Mouse (Mus musculus): ENCODE measurements around the gene Cyb5rl.

- TF ChIP-seq EP300 (IDR thresholded peaks at IDR 0.05; ENCODE audit: low read depth), result no peak
- no peak for TF ChIP-seq CTCF (IDR thresholded peaks at IDR 0.05; ENCODE audit: low read depth)
Measured at GRCm38 (mm10) chr4:107091696-107092095, 24.9 kb downstream of the Cyb5rl start.

All from heart, postnatal 0 days (tissue).